Mouse (Mus musculus): ENCODE data around the gene C87436. TPM values are rescaled to one million over a fixed set of nuclear protein-coding genes. Genes with fewer than 3 reads are reported as not detected.

The C87436 gene
- total and polyA plus RNA-seq, 2 experiments from 2014 or later, result 20.5 to 21.9 TPM

GRCm38 (mm10) chr6:86509194-86509865, 71.2 kb downstream of the C87436 start:
- no peaks in the 10 kb centered on the region for H3K9me3 ChIP-seq (ENCODE audit: low read length)
- no peaks in the 10 kb centered on the region for H3K36me3 ChIP-seq (ENCODE audit: insufficient read depth)
- WGBS, result 88% methylated on average over 4 of the region's 4 CpGs
- no peak for ATAC-seq
- no peak for TF ChIP-seq CTCF (IDR thresholded peaks at IDR 0.05; ENCODE audit: low read depth)
- no peaks in the 10 kb centered on the region for H3K27me3 ChIP-seq (ENCODE audit: insufficient read depth, low read length)
- no peak overlapping the region for H3K4me2 ChIP-seq (ENCODE audit: low read depth)
- DNase-seq, result no peak
- no peaks in the 10 kb centered on the region for H3K4me1 ChIP-seq (ENCODE audit: insufficient read depth)
- H3K4me3 ChIP-seq (ENCODE audit: low read depth, low read length), result no peak overlapping the region
- no peak overlapping the region for H3K9ac ChIP-seq
- no peak overlapping the region for H3K27ac ChIP-seq (ENCODE audit: low read depth, low read length)

- no peak overlapping the region for H3K27ac ChIP-seq (ENCODE audit: low read depth, low read length)
- ATAC-seq, result no peak
Observed at GRCm38 (mm10) chr6:86509866-86510200, 71.7 kb downstream of the C87436 start.

GRCm38 (mm10) chr6:86510979-86511378, 72.8 kb downstream of the C87436 start:
- Histone ChIP-seq H3K4me2 (ENCODE audit: low read depth) (no peak overlapping the region), H3K9ac (no peak overlapping the region)
- TF ChIP-seq CTCF (IDR thresholded peaks at IDR 0.05; ENCODE audit: low read depth), result no peak

More at GRCm38 (mm10) chr6:86509866-86510200, 71.7 kb downstream of the C87436 start:
- 61% methylated on average over 3 of the region's 3 CpGs for WGBS
- H3K4me1 ChIP-seq (ENCODE audit: insufficient read depth), result no peaks in the 10 kb centered on the region
- no peaks in the 10 kb centered on the region for H3K36me3 ChIP-seq (ENCODE audit: insufficient read depth)
- H3K9ac ChIP-seq, result no peak overlapping the region
- no peak for TF ChIP-seq CTCF (IDR thresholded peaks at IDR 0.05; ENCODE audit: low read depth)
- H3K9me3 ChIP-seq (ENCODE audit: low read length), result no peaks in the 10 kb centered on the region
- H3K4me3 ChIP-seq (ENCODE audit: low read depth, low read length), result no peak overlapping the region
- no peaks in the 10 kb centered on the region for H3K27me3 ChIP-seq (ENCODE audit: insufficient read depth, low read length)
- no peak for DNase-seq
- H3K4me2 ChIP-seq (ENCODE audit: low read depth), result no peak overlapping the region

GRCm38 (mm10) chr6:86513296-86513695, 75.1 kb downstream of the C87436 start:
- no peak for DNase-seq
- no peak overlapping the region for H3K4me3 ChIP-seq (ENCODE audit: low read depth, low read length)
- no peak overlapping the region for H3K9ac ChIP-seq
- no peaks in the 10 kb centered on the region for H3K4me1 ChIP-seq (ENCODE audit: insufficient read depth)
- no peak overlapping the region for H3K27ac ChIP-seq (ENCODE audit: low read depth, low read length)
- H3K4me2 ChIP-seq (ENCODE audit: low read depth), result no peak overlapping the region
- no peak for ATAC-seq
- H3K27me3 ChIP-seq (ENCODE audit: insufficient read depth, low read length), result no peaks in the 10 kb centered on the region
- no peak for TF ChIP-seq CTCF (IDR thresholded peaks at IDR 0.05; ENCODE audit: low read depth)
- H3K36me3 ChIP-seq (ENCODE audit: insufficient read depth), result no peaks in the 10 kb centered on the region
- 94% methylated on average over 4 of the region's 4 CpGs for WGBS
- no peaks in the 10 kb centered on the region for H3K9me3 ChIP-seq (ENCODE audit: low read length)

More at GRCm38 (mm10) chr6:86510979-86511378, 72.8 kb downstream of the C87436 start:
- no peak for ATAC-seq
- Histone ChIP-seq H3K4me3 (ENCODE audit: low read depth, low read length) (no peak overlapping the region), H3K27ac (ENCODE audit: low read depth, low read length) (no peak overlapping the region), H3K36me3 (ENCODE audit: insufficient read depth) (no peaks in the 10 kb centered on the region), H3K4me1 (ENCODE audit: insufficient read depth) (no peaks in the 10 kb centered on the region), H3K9me3 (ENCODE audit: low read length) (no peaks in the 10 kb centered on the region), H3K27me3 (ENCODE audit: insufficient read depth, low read length) (no peaks in the 10 kb centered on the region)
- DNase-seq, result no peak
- WGBS, result 90% methylated on average over 4 of the region's 4 CpGs

GRCm38 (mm10) chr6:86516021-86516420, 77.8 kb downstream of the C87436 start:
- H3K9me3 ChIP-seq (ENCODE audit: low read length), result no peaks in the 10 kb centered on the region
- no peak overlapping the region for H3K4me2 ChIP-seq (ENCODE audit: low read depth)
- no peaks in the 10 kb centered on the region for H3K4me1 ChIP-seq (ENCODE audit: insufficient read depth)
- 73% methylated on average over 1 of the region's 1 CpGs for WGBS
- H3K4me3 ChIP-seq (ENCODE audit: low read depth, low read length), result no peak overlapping the region
- H3K36me3 ChIP-seq (ENCODE audit: insufficient read depth), result peaks cover 3% of the 10 kb centered on the region; the same call in 1 of the 2 replicates
- no peak overlapping the region for H3K27ac ChIP-seq (ENCODE audit: low read depth, low read length)
- DNase-seq, result no peak
- TF ChIP-seq CTCF (IDR thresholded peaks at IDR 0.05; ENCODE audit: low read depth), result no peak
- no peak for ATAC-seq
- no peak overlapping the region for H3K9ac ChIP-seq
- no peaks in the 10 kb centered on the region for H3K27me3 ChIP-seq (ENCODE audit: insufficient read depth, low read length)

GRCm38 (mm10) chr6:86519767-86520345, 81.7 kb downstream of the C87436 start:
- no peaks in the 10 kb centered on the region for H3K27me3 ChIP-seq (ENCODE audit: insufficient read depth, low read length)
- no peak overlapping the region for H3K9ac ChIP-seq
- H3K4me1 ChIP-seq (ENCODE audit: insufficient read depth), result peaks cover 5% of the 10 kb centered on the region; the same call in 1 of the 2 replicates
- no peak for DNase-seq
- no peak overlapping the region for H3K4me2 ChIP-seq (ENCODE audit: low read depth)
- H3K9me3 ChIP-seq (ENCODE audit: low read length), result no peaks in the 10 kb centered on the region
- ATAC-seq, result no peak
- WGBS, result 84% methylated on average over 3 of the region's 3 CpGs
- H3K4me3 ChIP-seq (ENCODE audit: low read depth, low read length), result no peak overlapping the region
- TF ChIP-seq CTCF (IDR thresholded peaks at IDR 0.05; ENCODE audit: low read depth), result no peak
- no peak overlapping the region for H3K27ac ChIP-seq (ENCODE audit: low read depth, low read length)
- peaks cover 4% of the 10 kb centered on the region; the same call in 1 of the 2 replicates for H3K36me3 ChIP-seq (ENCODE audit: insufficient read depth)
